Mouse (Mus musculus) liver, adult 2 months (tissue): ENCODE results near the gene Prrt3.

ENCODE experiments used
- CTCF ChIP-seq: fragments of 200-500 bp; IDR thresholded peaks from 2 replicates; pipeline ENCODE4 v1.5.1; 2011; ENCODE audit warnings: low read depth, low read length, control low read depth
- POLR2A ChIP-seq: fragments of 200-500 bp; IDR thresholded peaks from 2 replicates; pipeline ENCODE4 v1.6.1; 2011; ENCODE audit warnings: low read length, control low read depth; ENCODE audit not compliant: insufficient read depth; ENCODE audit errors: extremely low read depth

DNA sequence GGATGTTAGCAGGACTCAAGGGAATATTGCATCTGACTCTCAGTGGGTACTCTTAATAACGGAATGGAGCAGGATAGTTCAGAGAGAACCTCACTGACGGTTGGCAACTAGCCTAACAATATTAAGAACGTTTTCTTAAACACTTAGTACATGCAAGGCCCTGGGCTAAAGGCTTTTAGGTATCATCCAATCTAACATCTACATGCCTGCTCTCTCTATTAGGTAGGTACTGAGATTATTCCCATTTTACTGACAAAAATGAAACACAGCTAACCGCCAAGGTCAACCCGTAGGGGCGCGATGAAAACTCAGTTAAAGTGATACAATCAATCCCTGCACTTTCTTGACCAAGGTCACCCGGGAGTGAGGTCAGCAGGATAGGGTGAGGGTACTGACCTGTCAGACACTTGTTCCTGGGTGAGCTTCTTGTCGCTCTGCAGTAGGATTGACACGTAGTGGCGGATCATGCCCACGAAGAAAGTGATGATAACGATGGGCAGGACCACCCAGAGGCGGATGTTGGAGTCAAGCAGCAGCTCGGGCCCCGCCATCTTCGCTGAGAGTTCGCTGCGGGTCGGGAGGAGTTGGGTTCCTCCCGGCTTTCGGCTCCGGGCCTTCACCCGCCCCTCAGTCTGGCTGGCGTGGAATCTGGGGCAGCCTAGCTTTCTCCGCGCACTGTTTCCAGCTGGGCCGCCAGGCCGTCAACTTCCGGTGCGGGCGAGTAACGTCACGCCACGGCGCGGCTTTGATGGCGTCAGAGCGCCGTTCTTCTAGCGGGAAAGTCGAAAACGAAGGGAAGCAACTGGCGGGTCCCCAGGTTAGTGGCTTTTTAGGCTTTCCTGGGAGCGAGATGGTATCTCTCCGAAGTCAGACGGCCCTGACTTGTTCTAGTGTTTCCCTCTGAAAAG, 29.5 kb upstream of the Prrt3 start, which contains the start of the genes Emc3 and Fancd2:
- TF ChIP-seq POLR2A (peak; percentile 36; the same call in 1 of the 2 replicates), CTCF (no peak)
